Mouse (Mus musculus): ENCODE measurements around the gene Rbms3. TPM values are rescaled to one million over a fixed set of nuclear protein-coding genes. Genes with fewer than 3 reads are reported as not detected.

Gene Rbms3
- polyA plus RNA-seq, 1 experiment from 2014 or later, result 76.1 TPM

GRCm38 (mm10) chr9:117330681-117331080 lies 299.0 kb downstream of the Rbms3 start:
- no peak for ATAC-seq (ENCODE audit: insufficient read depth, low FRiP score)

GRCm38 (mm10) chr9:117319271-117319670 lies 310.4 kb downstream of the Rbms3 start:
- H3K27ac ChIP-seq (ENCODE audit: low read length), result no peak overlapping the region
- H3K4me2 ChIP-seq (ENCODE audit: low read depth, low read length), result no peak overlapping the region
- H3K9me3 ChIP-seq (replicated peaks; ENCODE audit: control insufficient read depth, low read length), result no peaks in the 10 kb centered on the region
- H3K4me3 ChIP-seq (replicated peaks; ENCODE audit: low read length), result no peak overlapping the region
- WGBS, result 53% methylated on average over 3 of the region's 3 CpGs
- no peak overlapping the region for H3K9ac ChIP-seq (ENCODE audit: low read length)
- H3K36me3 ChIP-seq (ENCODE audit: control insufficient read depth, insufficient read depth, low read length), result no peaks in the 10 kb centered on the region
- peaks cover 14% of the 10 kb centered on the region; the same call in 1 of the 2 replicates for H3K4me1 ChIP-seq (ENCODE audit: control insufficient read depth, insufficient read depth, low read length)
- H3K27me3 ChIP-seq (ENCODE audit: control insufficient read depth, insufficient read depth, low read length), result no peaks in the 10 kb centered on the region
- no peak for ATAC-seq (ENCODE audit: insufficient read depth, low FRiP score)

More at GRCm38 (mm10) chr9:117330681-117331080, 299.0 kb downstream of the Rbms3 start:
- Histone ChIP-seq H3K9me3 (replicated peaks; ENCODE audit: control insufficient read depth, low read length) (no peaks in the 10 kb centered on the region), H3K4me2 (ENCODE audit: low read depth, low read length) (no peak overlapping the region), H3K4me1 (ENCODE audit: control insufficient read depth, insufficient read depth, low read length) (no peaks in the 10 kb centered on the region), H3K27me3 (ENCODE audit: control insufficient read depth, insufficient read depth, low read length) (no peaks in the 10 kb centered on the region), H3K36me3 (ENCODE audit: control insufficient read depth, insufficient read depth, low read length) (no peaks in the 10 kb centered on the region), H3K9ac (ENCODE audit: low read length) (no peak overlapping the region), H3K4me3 (replicated peaks; ENCODE audit: low read length) (no peak overlapping the region), H3K27ac (ENCODE audit: low read length) (no peak overlapping the region)
- WGBS, result 85% methylated on average over 5 of the region's 5 CpGs

GRCm38 (mm10) chr9:117318461-117318860 lies 311.3 kb downstream of the Rbms3 start:
- H3K4me2 ChIP-seq (ENCODE audit: low read depth, low read length), result no peak overlapping the region
- WGBS, result 19% methylated on average over 4 of the region's 4 CpGs
- peaks cover 14% of the 10 kb centered on the region; the same call in 1 of the 2 replicates for H3K4me1 ChIP-seq (ENCODE audit: control insufficient read depth, insufficient read depth, low read length)
- H3K4me3 ChIP-seq (replicated peaks; ENCODE audit: low read length), result no peak overlapping the region
- no peak for ATAC-seq (ENCODE audit: insufficient read depth, low FRiP score)
- H3K9me3 ChIP-seq (replicated peaks; ENCODE audit: control insufficient read depth, low read length), result no peaks in the 10 kb centered on the region
- no peak overlapping the region for H3K9ac ChIP-seq (ENCODE audit: low read length)
- no peaks in the 10 kb centered on the region for H3K36me3 ChIP-seq (ENCODE audit: control insufficient read depth, insufficient read depth, low read length)
- no peaks in the 10 kb centered on the region for H3K27me3 ChIP-seq (ENCODE audit: control insufficient read depth, insufficient read depth, low read length)
- H3K27ac ChIP-seq (ENCODE audit: low read length), result no peak overlapping the region

- WGBS, result 89% methylated on average over 7 of the region's 7 CpGs
These were observed 312.5 kb downstream of the Rbms3 start for GRCm38 (mm10) chr9:117317251-117317650.

GRCm38 (mm10) chr9:117313642-117314041 lies 316.1 kb downstream of the Rbms3 start:
- no peak for ATAC-seq (ENCODE audit: insufficient read depth, low FRiP score)
- no peak overlapping the region for H3K4me3 ChIP-seq (replicated peaks; ENCODE audit: low read length)
- no peaks in the 10 kb centered on the region for H3K36me3 ChIP-seq (ENCODE audit: control insufficient read depth, insufficient read depth, low read length)
- no peak overlapping the region for H3K9ac ChIP-seq (ENCODE audit: low read length)
- 85% methylated on average over 11 of the region's 11 CpGs for WGBS
- H3K27ac ChIP-seq (ENCODE audit: low read length), result no peak overlapping the region
- H3K9me3 ChIP-seq (replicated peaks; ENCODE audit: control insufficient read depth, low read length), result peaks cover 6% of the 10 kb centered on the region; the same call in 1 of the 2 replicates
- H3K4me1 ChIP-seq (ENCODE audit: control insufficient read depth, insufficient read depth, low read length), result 0 out of 2 replicates have a peak, but pooled peaks cover 7% of the 10 kb centered on the region
- H3K27me3 ChIP-seq (ENCODE audit: control insufficient read depth, insufficient read depth, low read length), result no peaks in the 10 kb centered on the region
- no peak overlapping the region for H3K4me2 ChIP-seq (ENCODE audit: low read depth, low read length)

More at GRCm38 (mm10) chr9:117317251-117317650, 312.5 kb downstream of the Rbms3 start:
- Histone ChIP-seq H3K27ac (ENCODE audit: low read length) (no peak overlapping the region), H3K4me1 (ENCODE audit: control insufficient read depth, insufficient read depth, low read length) (peaks cover 14% of the 10 kb centered on the region; the same call in 1 of the 2 replicates), H3K9me3 (replicated peaks; ENCODE audit: control insufficient read depth, low read length) (no peaks in the 10 kb centered on the region), H3K27me3 (ENCODE audit: control insufficient read depth, insufficient read depth, low read length) (no peaks in the 10 kb centered on the region), H3K9ac (ENCODE audit: low read length) (no peak overlapping the region), H3K36me3 (ENCODE audit: control insufficient read depth, insufficient read depth, low read length) (no peaks in the 10 kb centered on the region), H3K4me3 (replicated peaks; ENCODE audit: low read length) (no peak overlapping the region), H3K4me2 (ENCODE audit: low read depth, low read length) (no peak overlapping the region)
- ATAC-seq (ENCODE audit: insufficient read depth, low FRiP score), result no peak

- ATAC-seq (ENCODE audit: insufficient read depth, low FRiP score), result no peak
- no peak overlapping the region for H3K4me2 ChIP-seq (ENCODE audit: low read depth, low read length)
These were observed 319.9 kb downstream of the Rbms3 start for GRCm38 (mm10) chr9:117309809-117310208.

GRCm38 (mm10) chr9:117298991-117299390 lies 330.7 kb downstream of the Rbms3 start:
- H3K36me3 ChIP-seq (ENCODE audit: control insufficient read depth, insufficient read depth, low read length), result no peaks in the 10 kb centered on the region
- 73% methylated on average over 7 of the region's 7 CpGs for WGBS
- no peak for ATAC-seq (ENCODE audit: insufficient read depth, low FRiP score)
- no peak overlapping the region for H3K27ac ChIP-seq (ENCODE audit: low read length)
- H3K4me2 ChIP-seq (ENCODE audit: low read depth, low read length), result no peak overlapping the region
- H3K4me3 ChIP-seq (replicated peaks; ENCODE audit: low read length), result no peak overlapping the region
- no peaks in the 10 kb centered on the region for H3K4me1 ChIP-seq (ENCODE audit: control insufficient read depth, insufficient read depth, low read length)
- H3K9ac ChIP-seq (ENCODE audit: low read length), result no peak overlapping the region
- no peaks in the 10 kb centered on the region for H3K9me3 ChIP-seq (replicated peaks; ENCODE audit: control insufficient read depth, low read length)
- H3K27me3 ChIP-seq (ENCODE audit: control insufficient read depth, insufficient read depth, low read length), result no peaks in the 10 kb centered on the region

More at GRCm38 (mm10) chr9:117309809-117310208, 319.9 kb downstream of the Rbms3 start:
- H3K4me3 ChIP-seq (replicated peaks; ENCODE audit: low read length), result no peak overlapping the region
- H3K36me3 ChIP-seq (ENCODE audit: control insufficient read depth, insufficient read depth, low read length), result no peaks in the 10 kb centered on the region
- H3K9ac ChIP-seq (ENCODE audit: low read length), result no peak overlapping the region
- H3K9me3 ChIP-seq (replicated peaks; ENCODE audit: control insufficient read depth, low read length), result peaks cover 6% of the 10 kb centered on the region; the same call in 1 of the 2 replicates
- H3K27ac ChIP-seq (ENCODE audit: low read length), result no peak overlapping the region
- H3K4me1 ChIP-seq (ENCODE audit: control insufficient read depth, insufficient read depth, low read length), result no peaks in the 10 kb centered on the region
- no peaks in the 10 kb centered on the region for H3K27me3 ChIP-seq (ENCODE audit: control insufficient read depth, insufficient read depth, low read length)

- Histone ChIP-seq H3K4me2 (ENCODE audit: low read depth, low read length) (no peak overlapping the region), H3K9ac (ENCODE audit: low read length) (no peak overlapping the region), H3K9me3 (replicated peaks; ENCODE audit: control insufficient read depth, low read length) (no peaks in the 10 kb centered on the region), H3K4me3 (replicated peaks; ENCODE audit: low read length) (no peak overlapping the region), H3K4me1 (ENCODE audit: control insufficient read depth, insufficient read depth, low read length) (no peaks in the 10 kb centered on the region), H3K36me3 (ENCODE audit: control insufficient read depth, insufficient read depth, low read length) (no peaks in the 10 kb centered on the region), H3K27me3 (ENCODE audit: control insufficient read depth, insufficient read depth, low read length) (no peaks in the 10 kb centered on the region), H3K27ac (ENCODE audit: low read length) (no peak overlapping the region)
- no peak for ATAC-seq (ENCODE audit: insufficient read depth, low FRiP score)
- WGBS, result 67% methylated on average over 15 of the region's 15 CpGs
These were observed 331.8 kb downstream of the Rbms3 start for GRCm38 (mm10) chr9:117297662-117298531.

- no peak for ATAC-seq (ENCODE audit: insufficient read depth, low FRiP score)
- Histone ChIP-seq H3K4me2 (ENCODE audit: low read depth, low read length) (no peak overlapping the region), H3K27me3 (ENCODE audit: control insufficient read depth, insufficient read depth, low read length) (no peaks in the 10 kb centered on the region), H3K4me1 (ENCODE audit: control insufficient read depth, insufficient read depth, low read length) (no peaks in the 10 kb centered on the region), H3K4me3 (replicated peaks; ENCODE audit: low read length) (no peak overlapping the region), H3K9ac (ENCODE audit: low read length) (no peak overlapping the region), H3K27ac (ENCODE audit: low read length) (no peak overlapping the region), H3K9me3 (replicated peaks; ENCODE audit: control insufficient read depth, low read length) (no peaks in the 10 kb centered on the region), H3K36me3 (ENCODE audit: control insufficient read depth, insufficient read depth, low read length) (no peaks in the 10 kb centered on the region)
- WGBS, result 76% methylated on average over 15 of the region's 15 CpGs
These were observed 338.5 kb downstream of the Rbms3 start for GRCm38 (mm10) chr9:117291066-117291850.

All from stomach, embryonic 16.5 days (tissue).